Mouse (Mus musculus): ENCODE results near the gene Sh2d5. TPM values are rescaled to one million over a fixed set of nuclear protein-coding genes. Genes with fewer than 3 reads are reported as not detected.

Gene Sh2d5
- total RNA-seq, 2 experiments from 2014 or later = 27.7 to 29.1 TPM

- no peak for ATAC-seq (replicated peaks; ENCODE audit: poor library complexity, severe bottlenecking)
Observed at GRCm38 (mm10) chr4:138310311-138310910, 60.2 kb downstream of the Sh2d5 start.

Other genes with a start within 250 kb of the Sh2d5 start
- 203 and 218 TPM in 2 replicates for gene Hp1bp3, start 34.1 kb upstream of the Sh2d5 start, total RNA-seq (2014; fragmentation: Nextera tagmentation)
- 221 and 239 TPM in 2 replicates for gene Hp1bp3, start 34.1 kb upstream of the Sh2d5 start, total RNA-seq (2017)
- 8.1 and 10.6 TPM in 2 replicates for gene Kif17, start within 50 bp of the Sh2d5 start, total RNA-seq (2014; fragmentation: Nextera tagmentation)
- 6.0 and 8.9 TPM in 2 replicates for gene Kif17, start within 50 bp of the Sh2d5 start, total RNA-seq (2017)
- 318 and 319 TPM in 2 replicates for gene Ddost, start 54.3 kb downstream of the Sh2d5 start, total RNA-seq (2014; fragmentation: Nextera tagmentation)
- gene Ddost, start 54.3 kb downstream of the Sh2d5 start, total RNA-seq (2017) = 238 and 289 TPM in 2 replicates
- 30.2 and 30.9 TPM in 2 replicates for gene Pink1, start 75.9 kb downstream of the Sh2d5 start, total RNA-seq (2014; fragmentation: Nextera tagmentation)
- gene Pink1, start 75.9 kb downstream of the Sh2d5 start, total RNA-seq (2017) = 29.9 and 40.8 TPM in 2 replicates
- gene Cda, start 117.6 kb downstream of the Sh2d5 start, total RNA-seq (2014; fragmentation: Nextera tagmentation) = not detected in 2 replicates
- not detected in 2 replicates for gene Cda, start 117.6 kb downstream of the Sh2d5 start, total RNA-seq (2017)
- not detected in 2 replicates for gene Fam43b, start 146.1 kb downstream of the Sh2d5 start, total RNA-seq (2014; fragmentation: Nextera tagmentation)
- not detected in 2 replicates for gene Fam43b, start 146.1 kb downstream of the Sh2d5 start, total RNA-seq (2017)
- gene Mul1, start 184.3 kb downstream of the Sh2d5 start, total RNA-seq (2014; fragmentation: Nextera tagmentation) = 7.4 and 10.1 TPM in 2 replicates
- 7.6 and 8.7 TPM in 2 replicates for gene Mul1, start 184.3 kb downstream of the Sh2d5 start, total RNA-seq (2017)
- gene Camk2n1, start 203.9 kb downstream of the Sh2d5 start, total RNA-seq (2014; fragmentation: Nextera tagmentation) = not detected in 2 replicates
- gene Camk2n1, start 203.9 kb downstream of the Sh2d5 start, total RNA-seq (2017) = not detected in 2 replicates

Measured in granulocyte monocyte progenitor cell, adult 5-6 weeks (primary cell).